Mouse (Mus musculus) midbrain, embryonic 14.5 days (tissue): ENCODE results near the gene Frmd4a. TPM values are rescaled to one million over a fixed set of nuclear protein-coding genes. Genes with fewer than 3 reads are reported as not detected.
A peak's percentile ranks its signal among the peaks of the same experiment; 100 is the strongest.

Experiments
- ATAC-seq: fragments of 200-750 bp; cut with Nextera tagmentation; 2 replicates; pipeline ENCODE4 v1.8.0; 2017; ENCODE audit warnings: moderate number of reproducible peaks, moderate library complexity; ENCODE audit not compliant: low FRiP score, low TSS enrichment
- DNase-seq: peaks from one replicate; pipeline ENCODE4 v3.0.0-alpha.2; 2015
- H3K27ac ChIP-seq: fragments of 300-500 bp; sonication (generic); replicated peaks from 2 replicates; pipeline ENCODE4 v1.5.1; 2014; ENCODE audit warnings: mild to moderate bottlenecking, low read depth, low read length, moderate library complexity
- H3K27me3 ChIP-seq: fragments of 300-500 bp; sonication (generic); 2 replicates; pipeline ENCODE4 v1.6.1; 2014; ENCODE audit warnings: low read length, control low read depth, mixed read lengths; ENCODE audit not compliant: control insufficient read depth, insufficient read depth
- H3K36me3 ChIP-seq: fragments of 300-500 bp; sonication (generic); 2 replicates; pipeline ENCODE4 v1.6.1; 2014; ENCODE audit warnings: low read length, control low read depth; ENCODE audit not compliant: control insufficient read depth, insufficient read depth
- H3K4me1 ChIP-seq: fragments of 300-500 bp; sonication (generic); 2 replicates; pipeline ENCODE4 v1.6.1; 2014; ENCODE audit warnings: mild to moderate bottlenecking, antibody characterized with exemption, low read length, control low read depth; ENCODE audit not compliant: control insufficient read depth, insufficient read depth
- H3K4me2 ChIP-seq: fragments of 300-500 bp; sonication (generic); 2 replicates; pipeline ENCODE4 v1.6.1; 2014; ENCODE audit warnings: mild to moderate bottlenecking, low read length, moderate library complexity
- H3K4me3 ChIP-seq: fragments of 300-500 bp; sonication (generic); replicated peaks from 2 replicates; pipeline ENCODE4 v1.5.1; 2014; ENCODE audit warnings: low read depth, low read length
- H3K9ac ChIP-seq: fragments of 300-500 bp; sonication (generic); replicated peaks from 2 replicates; pipeline ENCODE4 v1.6.1; 2014; ENCODE audit warnings: mild to moderate bottlenecking, low read length, moderate library complexity
- H3K9me3 ChIP-seq: fragments of 300-500 bp; sonication (generic); 2 replicates; pipeline ENCODE4 v1.6.1; 2016; ENCODE audit warnings: low read length, control low read depth, mixed read lengths; ENCODE audit not compliant: control insufficient read depth
- WGBS: fragments of 180-500 bp; shearing (Covaris S2); extraction: QIAGEN DNeasy Blood & Tissue Kit; methylation state at CpG from one replicate; pipeline ENCODE4 v1.1.7; 2014; 5-methylcytosine and 5-hydroxymethylcytosine counted together
- polyA plus RNA-seq: library from polyadenylated mRNA; unstranded; fragments of >200 nt; fragmentation: Nextera tagmentation; extraction: Ambion mirVana; gene quantifications from 2 replicates; pipeline ENCODE4 v1.2.1, GENCODE M21; 2014

Frmd4a gene
- polyA plus RNA-seq, 1 experiment from 2014 or later = 68.4 TPM

DNA sequence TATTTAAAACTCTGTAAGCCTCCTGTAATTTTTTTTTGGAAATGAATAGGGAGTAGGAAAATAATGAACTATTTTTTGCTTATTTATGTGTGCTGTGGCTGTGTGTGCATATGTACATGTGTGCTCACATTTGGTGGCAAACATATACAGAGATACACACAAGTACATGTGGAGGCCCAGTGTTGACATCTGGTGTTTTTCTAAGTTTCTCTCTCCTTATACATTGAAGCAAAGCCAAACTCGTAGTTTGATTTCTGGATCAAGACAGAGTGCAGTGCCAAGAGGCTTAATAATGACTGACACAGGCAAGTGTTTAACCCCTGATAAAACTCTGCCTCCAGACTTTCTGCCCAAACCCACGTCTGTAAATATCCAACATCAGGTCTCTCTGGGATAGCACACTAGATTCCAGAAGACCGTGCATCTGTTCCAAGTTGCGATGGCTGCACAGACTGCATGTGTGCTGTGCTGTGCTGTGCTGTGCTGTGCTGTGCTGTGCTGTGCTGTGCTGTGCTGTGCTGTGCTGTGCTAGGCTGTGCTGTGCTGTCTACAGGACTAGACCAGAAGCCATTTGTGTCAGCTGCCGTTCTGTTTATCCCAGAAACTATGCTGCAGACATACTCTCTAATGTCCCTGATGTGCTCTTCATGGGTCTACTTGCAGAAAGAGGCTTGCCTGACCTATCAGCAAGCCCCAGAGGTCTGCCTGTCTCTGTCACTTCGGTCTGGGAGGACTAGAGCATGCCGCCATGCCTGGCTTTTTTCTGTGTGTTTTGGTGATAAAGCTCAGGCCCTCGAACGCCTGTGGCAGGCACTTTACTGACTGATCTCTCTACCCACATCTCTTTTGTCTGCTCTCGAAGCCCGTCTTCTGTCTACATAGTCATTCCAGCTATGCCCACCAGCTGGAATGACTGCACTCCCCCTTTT lies 437.8 kb downstream of the Frmd4a start:
- peaks cover 56% of the 10 kb centered on the region for H3K4me1 ChIP-seq
- no peak overlapping the region for H3K4me2 ChIP-seq
- no peaks in the 10 kb centered on the region for H3K9me3 ChIP-seq
- H3K4me3 ChIP-seq = no peak overlapping the region
- no peaks in the 10 kb centered on the region for H3K36me3 ChIP-seq
- DNase-seq (no peak), ATAC-seq (no peak)
- no peak overlapping the region for H3K9ac ChIP-seq
- no peaks in the 10 kb centered on the region for H3K27me3 ChIP-seq
- WGBS = 52% methylated on average over 11 of the region's 11 CpGs
- 0 out of 2 replicates have a peak overlapping the region, but pooled peaks have one; percentile 32 for H3K27ac ChIP-seq

DNA sequence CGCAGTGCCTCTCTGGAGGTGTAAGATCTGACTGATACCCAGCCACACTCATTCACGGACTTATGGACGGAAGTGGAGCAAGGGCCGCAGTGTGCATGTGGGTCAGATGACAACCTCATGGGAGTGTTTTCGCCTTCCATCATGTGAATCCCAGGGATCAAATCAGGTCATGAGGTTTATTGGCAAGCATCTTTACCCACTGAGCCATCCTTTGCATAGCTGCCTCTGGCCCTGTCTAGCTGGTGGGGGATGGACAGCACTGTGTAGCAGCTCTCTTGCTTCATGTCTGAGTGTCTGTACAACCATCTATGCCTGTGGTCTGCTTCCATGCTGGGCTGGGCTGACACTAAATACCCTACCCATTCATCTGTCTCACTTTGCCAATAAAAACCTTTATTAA lies 443.4 kb downstream of the Frmd4a start:
- ATAC-seq = no peak
- Histone ChIP-seq H3K4me3 (no peak overlapping the region), H3K9ac (no peak overlapping the region), H3K27me3 (no peaks in the 10 kb centered on the region), H3K27ac (0 out of 2 replicates have a peak overlapping the region, but pooled peaks have one; percentile 26), H3K4me2 (no peak overlapping the region), H3K9me3 (no peaks in the 10 kb centered on the region), H3K36me3 (no peaks in the 10 kb centered on the region), H3K4me1 (peaks cover 50% of the 10 kb centered on the region)
- no peak for DNase-seq
- 49% methylated on average over 5 of the region's 5 CpGs for WGBS

DNA sequence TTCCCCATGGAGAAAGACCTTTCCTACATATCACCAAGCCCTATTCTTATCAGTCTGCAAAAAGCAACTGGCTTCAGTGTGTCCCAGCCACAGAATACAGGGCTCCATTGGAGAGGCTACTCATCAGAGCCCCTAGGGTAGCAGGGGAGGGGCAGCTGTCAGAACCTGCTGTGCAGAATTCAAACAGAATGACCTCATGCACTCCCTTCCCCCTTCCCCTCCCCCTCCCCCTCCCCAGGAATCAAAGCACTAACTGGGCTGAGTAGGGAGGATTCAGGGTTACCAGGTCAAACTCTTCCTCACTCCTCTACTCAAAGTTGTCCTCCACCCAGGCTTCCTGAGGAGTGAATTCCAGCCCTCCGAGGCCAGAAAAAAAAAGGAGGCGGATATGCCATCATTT lies 444.0 kb downstream of the Frmd4a start:
- WGBS = 13% methylated on average over 2 of the region's 2 CpGs
- H3K9me3 ChIP-seq = no peaks in the 10 kb centered on the region
- ATAC-seq = 0 out of 2 replicates have a peak, but pooled peaks have one; percentile 34
- no peaks in the 10 kb centered on the region for H3K36me3 ChIP-seq
- DNase-seq = peak; percentile 37
- H3K9ac ChIP-seq = no peak overlapping the region
- H3K27ac ChIP-seq = peak overlapping the region; percentile 26; the same call in 1 of the 2 replicates
- no peaks in the 10 kb centered on the region for H3K27me3 ChIP-seq
- no peak overlapping the region for H3K4me3 ChIP-seq
- H3K4me2 ChIP-seq = no peak overlapping the region
- peaks cover 50% of the 10 kb centered on the region for H3K4me1 ChIP-seq

DNA sequence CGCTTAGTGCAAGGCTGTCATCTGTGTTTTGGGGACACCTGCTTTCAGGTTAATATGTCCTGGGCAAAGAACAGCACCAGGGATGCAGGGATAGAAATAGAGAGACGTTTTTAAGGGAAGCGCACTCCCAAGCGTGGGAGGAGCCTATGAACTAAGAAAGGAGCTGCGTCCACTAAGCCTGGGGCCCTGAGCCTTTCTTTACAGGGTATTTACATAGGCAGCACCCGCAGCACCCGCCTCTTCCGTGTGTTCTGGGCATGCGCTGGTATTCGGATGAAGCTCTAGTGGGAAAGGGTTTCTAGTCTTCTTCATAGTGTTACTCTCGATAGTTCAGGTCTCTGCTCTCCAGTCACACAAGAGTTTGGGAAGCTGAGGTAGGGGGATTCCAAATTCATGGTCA lies 445.0 kb downstream of the Frmd4a start:
- ATAC-seq = peak; percentile 57; the same call in 1 of the 2 replicates
- Histone ChIP-seq H3K27me3 (no peaks in the 10 kb centered on the region), H3K27ac (0 out of 2 replicates have a peak overlapping the region, but pooled peaks have one; percentile 41), H3K9me3 (no peaks in the 10 kb centered on the region), H3K4me1 (peaks cover 50% of the 10 kb centered on the region), H3K36me3 (no peaks in the 10 kb centered on the region), H3K9ac (no peak overlapping the region), H3K4me3 (no peak overlapping the region), H3K4me2 (peak overlapping the region; percentile 13; the same call in 1 of the 2 replicates)
- 9% methylated on average over 11 of the region's 11 CpGs for WGBS
- DNase-seq = peak; percentile 76

DNA sequence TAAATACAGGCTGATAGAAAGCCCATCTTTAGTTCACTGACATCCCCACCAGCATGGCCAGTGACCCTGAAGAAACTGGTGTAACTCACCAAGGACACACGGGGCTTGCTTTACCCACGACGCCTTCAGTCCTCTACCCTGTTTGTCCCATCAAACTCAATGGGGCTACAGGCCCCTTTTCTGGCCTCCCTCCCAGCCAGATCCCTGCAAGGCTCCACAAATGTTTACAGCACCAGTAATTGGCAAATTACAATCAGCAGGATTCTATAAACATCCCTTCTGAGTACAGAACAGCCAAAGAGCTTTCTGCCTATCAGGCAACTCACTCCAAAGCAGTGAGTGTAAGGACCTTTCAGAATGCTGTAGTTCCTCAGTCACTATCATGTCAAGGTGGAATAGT lies 448.6 kb downstream of the Frmd4a start:
- DNase-seq = no peak
- Histone ChIP-seq H3K4me2 (no peak overlapping the region), H3K4me1 (peaks cover 16% of the 10 kb centered on the region), H3K4me3 (no peak overlapping the region), H3K9ac (no peak overlapping the region), H3K27me3 (no peaks in the 10 kb centered on the region), H3K27ac (no peak overlapping the region; the same call in 1 of the 2 replicates), H3K36me3 (no peaks in the 10 kb centered on the region), H3K9me3 (peaks cover 7% of the 10 kb centered on the region; the same call in 1 of the 2 replicates)
- ATAC-seq = no peak
- WGBS = 78% methylated on average over 3 of the region's 3 CpGs

DNA sequence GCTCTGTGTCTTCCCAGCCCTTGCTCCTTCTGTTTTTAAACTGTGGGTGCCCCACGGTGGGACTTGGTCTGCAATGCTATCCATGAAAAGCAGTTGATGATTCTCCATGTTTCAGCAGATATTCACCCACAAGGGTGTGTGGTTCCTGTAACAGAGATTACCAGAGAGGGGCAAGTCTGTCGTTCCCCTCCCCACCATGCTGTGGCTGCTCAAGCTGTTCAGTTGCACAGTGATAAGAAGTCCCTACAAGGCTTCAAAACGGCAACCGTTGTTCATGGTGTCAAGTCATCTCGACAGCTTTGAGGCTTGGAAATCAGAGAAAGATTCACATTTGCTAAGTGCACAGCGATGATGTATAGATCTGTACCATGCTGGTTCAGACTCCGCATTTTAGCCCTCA lies 449.8 kb downstream of the Frmd4a start:
- DNase-seq (no peak), ATAC-seq (no peak)
- Histone ChIP-seq H3K9me3 (peaks cover 7% of the 10 kb centered on the region; the same call in 1 of the 2 replicates), H3K36me3 (no peaks in the 10 kb centered on the region), H3K27ac (no peak overlapping the region), H3K4me2 (no peak overlapping the region), H3K27me3 (no peaks in the 10 kb centered on the region), H3K4me1 (peaks cover 4% of the 10 kb centered on the region), H3K4me3 (no peak overlapping the region), H3K9ac (no peak overlapping the region)
- 94% methylated on average over 7 of the region's 7 CpGs for WGBS

DNA sequence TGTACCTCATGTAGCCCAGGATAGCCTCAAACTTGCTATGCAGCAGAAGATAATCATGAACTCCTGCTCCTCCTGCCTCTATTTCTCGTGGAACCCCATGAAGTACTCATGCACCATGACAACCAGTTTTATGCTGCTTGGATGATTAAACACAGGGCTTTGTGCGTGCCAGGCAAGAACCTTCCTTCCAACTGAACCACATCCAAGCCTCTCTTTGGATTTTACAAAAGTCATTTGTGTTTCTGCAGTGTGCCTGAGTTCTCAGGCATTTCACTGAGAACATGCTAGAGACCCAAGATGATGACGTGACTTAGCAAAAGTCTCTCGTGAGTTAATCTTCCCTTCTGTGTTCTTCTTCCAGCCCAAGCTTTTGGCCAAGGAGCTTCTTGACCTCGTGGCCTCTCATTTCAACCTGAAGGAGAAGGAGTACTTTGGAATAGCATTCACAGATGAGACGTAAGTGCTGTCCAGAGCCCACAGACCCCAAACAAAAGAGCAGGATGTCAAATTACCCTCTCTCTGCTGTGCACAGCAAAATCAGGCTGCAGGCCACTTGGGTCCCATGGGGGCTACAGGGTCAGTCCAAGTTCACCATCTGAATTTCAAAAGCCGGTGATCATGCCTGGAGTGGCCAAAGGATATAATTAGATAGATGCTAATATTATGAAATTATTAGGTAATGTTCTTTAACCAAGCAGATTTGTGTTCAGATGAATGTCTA lies 455.4 kb downstream of the Frmd4a start:
- Histone ChIP-seq H3K27ac (no peak overlapping the region), H3K36me3 (peaks cover 32% of the 10 kb centered on the region), H3K4me1 (0 out of 2 replicates have a peak, but pooled peaks cover 3% of the 10 kb centered on the region), H3K9me3 (peaks cover 7% of the 10 kb centered on the region; the same call in 1 of the 2 replicates), H3K4me2 (no peak overlapping the region), H3K9ac (no peak overlapping the region), H3K4me3 (no peak overlapping the region), H3K27me3 (no peaks in the 10 kb centered on the region)
- no peak for ATAC-seq
- no peak for DNase-seq
- 59% methylated on average over 7 of the region's 7 CpGs for WGBS

DNA sequence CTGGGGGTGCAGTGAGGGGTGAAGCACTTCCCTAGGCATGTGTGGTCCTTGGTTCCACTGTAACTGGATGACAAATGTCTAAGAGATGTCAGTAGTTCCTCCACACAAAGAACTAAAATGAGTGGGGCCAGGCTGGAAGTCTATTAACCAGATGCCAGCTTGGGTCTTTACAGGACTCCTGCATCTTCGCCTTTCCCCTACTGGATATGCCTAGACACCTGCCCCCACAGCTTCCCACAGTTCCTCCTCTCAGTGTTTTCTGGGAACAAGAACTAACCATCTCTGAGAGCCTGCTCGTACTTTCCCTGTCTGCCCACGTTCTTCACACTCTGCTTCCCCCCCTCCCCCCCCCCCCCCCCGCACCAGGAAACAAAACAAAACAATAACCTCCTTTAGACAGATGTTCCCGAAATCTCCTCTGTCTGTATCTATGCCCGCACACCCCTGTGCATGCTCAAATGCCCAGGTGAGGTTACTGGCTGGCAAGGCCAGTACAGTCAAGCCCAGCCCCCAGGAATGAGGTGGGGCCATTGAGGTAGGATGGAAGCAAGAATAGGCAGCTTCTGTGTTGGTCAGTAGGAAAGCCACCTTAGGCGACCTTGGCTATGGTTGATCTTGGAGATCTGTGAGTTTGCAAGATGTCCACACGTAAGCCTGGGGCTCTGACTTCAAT lies 456.5 kb downstream of the Frmd4a start:
- Histone ChIP-seq H3K27me3 (no peaks in the 10 kb centered on the region), H3K4me1 (0 out of 2 replicates have a peak, but pooled peaks cover 3% of the 10 kb centered on the region), H3K4me2 (no peak overlapping the region), H3K36me3 (peaks cover 32% of the 10 kb centered on the region), H3K9ac (no peak overlapping the region), H3K27ac (no peak overlapping the region), H3K9me3 (no peaks in the 10 kb centered on the region), H3K4me3 (no peak overlapping the region)
- 80% methylated on average over 7 of the region's 8 CpGs for WGBS
- DNase-seq = no peak
- no peak for ATAC-seq
